Mouse (Mus musculus) heart, adult 2 months (tissue): ENCODE data around the gene Rrp8. TPM values are rescaled to one million over a fixed set of nuclear protein-coding genes. Genes with fewer than 3 reads are reported as not detected.

Experiments
- DNase-seq, 2 experiments: peaks; one replicate each; pipeline ENCODE4 v3.0.0; 2021
- H3K27ac ChIP-seq: fragments of 200-600 bp; 2 replicates; pipeline ENCODE4 v1.8.1; 2022
- H3K27me3 ChIP-seq: fragments of 200-500 bp; 2 replicates; pipeline ENCODE4 v1.6.1; 2012; ENCODE audit warnings: mild to moderate bottlenecking, low read length, inconsistent platforms, mixed read lengths; ENCODE audit not compliant: control insufficient read depth, insufficient read depth
- H3K36me3 ChIP-seq: fragments of 200-500 bp; 2 replicates; pipeline ENCODE4 v1.6.1; 2012; ENCODE audit warnings: low read length, inconsistent platforms; ENCODE audit not compliant: control insufficient read depth, insufficient read depth
- H3K4me1 ChIP-seq: fragments of 200-500 bp; 2 replicates; pipeline ENCODE4 v1.6.1; 2011; ENCODE audit warnings: low read length; ENCODE audit not compliant: control insufficient read depth, insufficient read depth
- H3K4me3 ChIP-seq: fragments of 200-600 bp; 2 replicates; pipeline ENCODE4 v1.8.1; 2022
- H3K79me2 ChIP-seq: fragments of 200-500 bp; replicated peaks from 2 replicates; pipeline ENCODE4 v1.6.1; 2012; ENCODE audit warnings: mild to moderate bottlenecking, inconsistent platforms, low read length, moderate library complexity, mixed read lengths; ENCODE audit not compliant: control insufficient read depth, insufficient read depth
- H3K9ac ChIP-seq: fragments of 200-500 bp; 2 replicates; pipeline ENCODE4 v1.6.1; 2012; ENCODE audit warnings: low read depth, mild to moderate bottlenecking, control low read depth, inconsistent platforms, low read length, mixed read lengths
- CTCF ChIP-seq: fragments of 200-600 bp; IDR thresholded peaks from 2 replicates; pipeline ENCODE4 v1.8.1; 2022; ENCODE audit warnings: antibody characterized with exemption, mild to moderate bottlenecking, moderate library complexity
- EP300 ChIP-seq: fragments of 200-500 bp; IDR thresholded peaks from 2 replicates; pipeline ENCODE4 v1.6.1; 2011; ENCODE audit warnings: low read depth, low read length, control low read depth; ENCODE audit not compliant: insufficient read depth
- POLR2A ChIP-seq: fragments of 200-500 bp; IDR thresholded peaks from 2 replicates; pipeline ENCODE4 v1.6.1; 2011; ENCODE audit warnings: mild to moderate bottlenecking, low read depth, low read length, control low read depth; ENCODE audit not compliant: insufficient read depth
- WGBS: fragments of 180-500 bp; shearing (Covaris S2); methylation state at CpG from one replicate; pipeline ENCODE4 v1.1.7; 2018; 5-methylcytosine and 5-hydroxymethylcytosine counted together
- intact Hi-C: fragments of 180-260 bp; cut with DNase I; formaldehyde crosslinking; loops from one replicate; pipeline ENCODE4 v1.15.1; 2025
- long read RNA-seq: library from polyadenylated mRNA; stranded (forward); transcript quantifications from one replicate; pipeline ENCODE4 v2.0.0, GENCODE M21; 2021
- polyA plus RNA-seq: library from polyadenylated mRNA; depleted of rRNA; stranded (reverse); fragments of >200 nt; gene quantifications from 2 replicates; pipeline ENCODE4 v1.2.3, GENCODE M21; 2012; rRNA removed
- total RNA-seq, 2 experiments: library from RNA; stranded (reverse); gene quantifications; 2 replicates each; pipeline ENCODE4 v1.2.3; 2021

Gene Rrp8
- 10 to 100 TPM in 1 of 2 experiments, 1 to 10 TPM in 1; 9.2 to 10.8 TPM for total RNA-seq
- 4.4 and 8.0 TPM in 2 replicates for polyA plus RNA-seq
- long read RNA-seq, transcript Rrp8-201 (7 exons, 3,053 nt), result major isoform, 19 of 27 reads
- long read RNA-seq, partial matches to known transcripts, result 0 of 27 reads
- long read RNA-seq, other reads (novel, unspliced or antisense), result 6 of 27 reads

GRCm38 (mm10) chr7:105736911-105737521 is at the start of gene Rrp8:
Rrp8 (minus strand) TSS chr7:105737385.
- no peaks in the 10 kb centered on the region; the same call in 1 of the 2 replicates for H3K79me2 ChIP-seq
- H3K9ac ChIP-seq, result peak within 1 kb of the TSS; percentile 88
- peak; percentile 68 to 79 for DNase-seq
- H3K27me3 ChIP-seq, result no peaks in the 10 kb centered on the region
- TF ChIP-seq EP300, result no peak
- TF ChIP-seq CTCF, result no peak
- TF ChIP-seq POLR2A, result no peak
- H3K4me1 ChIP-seq, result peaks cover 6% of the 10 kb centered on the region
- H3K36me3 ChIP-seq, result peaks cover 6% of the 10 kb centered on the region
- intact Hi-C loops, result loop anchor here (2.0 to 10.0 kb wide), 3 partner anchors 74 to 182 kb away; partner anchors contain the start of genes Mrpl17, Smpd1 and Trim3
- WGBS, result under 1% methylated on average over 30 of the region's 30 CpGs
- peak within 1 kb of the TSS; percentile 83 for H3K4me3 ChIP-seq
- H3K27ac ChIP-seq, result peak within 1 kb of the TSS; percentile 99

GRCm38 (mm10) chr7:105786506-105787284 is 49.5 kb upstream of the Rrp8 start:
- intact Hi-C loops, result loop anchor here (2.0 kb wide), 2 partner anchors 22 to 42 kb away; partner anchors contain the start of gene Taf10
- H3K9ac ChIP-seq, result peak overlapping the region; percentile 90
- H3K27me3 ChIP-seq, result 0 out of 2 replicates have a peak, but pooled peaks cover 2% of the 10 kb centered on the region
- H3K36me3 ChIP-seq, result no peaks in the 10 kb centered on the region; the same call in 1 of the 2 replicates
- H3K27ac ChIP-seq, result peak overlapping the region; percentile 86
- no peaks in the 10 kb centered on the region for H3K79me2 ChIP-seq
- TF ChIP-seq POLR2A, result no peak
- TF ChIP-seq CTCF, result no peak
- no peak for TF ChIP-seq EP300
- H3K4me3 ChIP-seq, result peak overlapping the region; percentile 70
- WGBS, result 10% methylated on average over 19 of the region's 20 CpGs
- peaks cover 5% of the 10 kb centered on the region for H3K4me1 ChIP-seq
- no peak for DNase-seq

DNA sequence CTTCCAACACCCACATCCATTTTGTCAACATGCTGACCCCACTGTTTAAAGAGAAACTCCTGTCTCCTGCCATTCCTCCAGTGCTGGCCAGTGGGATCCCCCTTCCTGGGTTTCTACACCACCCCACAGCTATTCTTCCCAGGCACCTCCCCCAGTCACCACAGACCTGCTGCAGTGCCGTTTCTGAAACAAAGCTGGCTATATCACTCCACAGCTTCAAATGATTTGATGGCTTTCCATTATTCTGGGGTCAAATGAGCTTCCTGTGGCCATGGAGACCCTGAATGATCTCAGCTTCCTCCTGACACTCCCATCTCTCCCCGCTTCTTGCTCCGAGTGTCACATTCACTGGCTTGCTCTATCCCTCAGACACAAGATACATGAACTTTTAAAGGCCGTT is 47.4 kb upstream of the Rrp8 start:
- Histone ChIP-seq H3K4me3 (no peak overlapping the region), H3K79me2 (no peaks in the 10 kb centered on the region), H3K9ac (0 out of 2 replicates have a peak overlapping the region, but pooled peaks have one; percentile 4), H3K27ac (peak overlapping the region; percentile 36), H3K4me1 (peaks cover 5% of the 10 kb centered on the region), H3K36me3 (no peaks in the 10 kb centered on the region; the same call in 1 of the 2 replicates), H3K27me3 (0 out of 2 replicates have a peak, but pooled peaks cover 2% of the 10 kb centered on the region)
- 20% methylated on average over 4 of the region's 4 CpGs for WGBS
- no peak for DNase-seq
- TF ChIP-seq EP300 (no peak), POLR2A (no peak), CTCF (no peak)
- intact Hi-C loops, result no loop called here

- TF ChIP-seq POLR2A, result no peak
- TF ChIP-seq EP300, result no peak
- no peak for TF ChIP-seq CTCF
- intact Hi-C loops, result no loop called here
- no peaks in the 10 kb centered on the region; the same call in 1 of the 2 replicates for H3K36me3 ChIP-seq
- no peak overlapping the region; the same call in none of the 2 replicates for H3K27ac ChIP-seq
- no peaks in the 10 kb centered on the region for H3K79me2 ChIP-seq
- no peak overlapping the region for H3K4me3 ChIP-seq
- no peak overlapping the region for H3K9ac ChIP-seq
- H3K27me3 ChIP-seq, result 0 out of 2 replicates have a peak, but pooled peaks cover 2% of the 10 kb centered on the region
- DNase-seq, result no peak
- H3K4me1 ChIP-seq, result peaks cover 10% of the 10 kb centered on the region
- WGBS, result 28% methylated on average over 4 of the region's 4 CpGs
Measured at GRCm38 (mm10) chr7:105783861-105784260, 46.7 kb upstream of the Rrp8 start.

DNA sequence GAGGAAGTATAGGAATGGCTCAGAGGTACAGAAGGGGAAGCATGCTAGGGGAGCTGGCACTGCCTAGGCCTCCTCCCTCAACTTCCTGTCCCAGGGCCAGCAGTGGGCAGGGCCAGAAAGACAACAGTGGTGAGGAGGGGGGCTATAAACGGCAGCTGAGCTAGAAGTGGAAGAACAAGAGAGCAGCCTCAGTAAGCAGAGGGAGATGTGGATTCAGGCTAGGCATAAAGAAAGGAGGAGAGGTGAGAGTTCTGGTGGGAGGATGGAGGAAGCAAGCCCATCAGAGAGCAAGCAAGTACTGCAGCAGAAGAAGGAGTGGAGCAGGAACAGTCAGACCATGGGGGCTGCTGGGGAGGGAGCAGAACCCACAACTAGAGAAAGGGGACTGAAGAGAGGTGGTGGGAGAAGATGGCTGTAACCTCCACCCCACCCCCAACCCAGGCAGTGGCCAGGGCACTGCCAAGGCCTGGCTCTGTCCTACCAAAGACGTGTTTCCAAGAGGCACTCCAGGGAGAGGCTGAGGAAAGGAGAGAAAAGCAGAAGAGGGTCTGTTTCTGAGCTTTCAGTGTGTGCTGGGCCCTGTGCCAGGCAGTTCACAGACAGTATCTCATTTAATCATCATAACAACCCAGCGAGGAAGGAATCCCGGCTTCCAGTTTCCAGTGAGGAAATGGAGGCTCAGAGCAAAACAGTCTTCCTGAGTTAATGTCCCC is 41.5 kb upstream of the Rrp8 start:
- WGBS, result 14% methylated on average over 4 of the region's 4 CpGs
- Histone ChIP-seq H3K79me2 (no peaks in the 10 kb centered on the region), H3K4me1 (peaks cover 23% of the 10 kb centered on the region), H3K9ac (peak overlapping the region; percentile 1; the same call in 1 of the 2 replicates), H3K27me3 (no peaks in the 10 kb centered on the region), H3K36me3 (no peaks in the 10 kb centered on the region), H3K27ac (peak overlapping the region; percentile 66), H3K4me3 (no peak overlapping the region)
- intact Hi-C loops, result loop anchor here (2.0 kb wide), 1 partner anchor 32 kb away; the partner anchor contains the start of gene Mrpl17
- no peak for TF ChIP-seq EP300
- peak; percentile 64 to 70 for DNase-seq
